Mouse (Mus musculus) CD4-positive helper T cell, adult 2 months (primary cell): ENCODE measurements around the gene Cog4.
"Not testable (repeated sequence)": the region's sequence is repeated elsewhere in the genome, so short reads cannot be mapped to it uniquely, and the experiment has no call there.

ENCODE experiments used
- DNase-seq: peaks from one replicate; pipeline ENCODE4 v3.0.0-alpha.2; 2012; ENCODE audit warnings: low read depth, missing footprints, low spot score

Cog4 gene

DNA sequence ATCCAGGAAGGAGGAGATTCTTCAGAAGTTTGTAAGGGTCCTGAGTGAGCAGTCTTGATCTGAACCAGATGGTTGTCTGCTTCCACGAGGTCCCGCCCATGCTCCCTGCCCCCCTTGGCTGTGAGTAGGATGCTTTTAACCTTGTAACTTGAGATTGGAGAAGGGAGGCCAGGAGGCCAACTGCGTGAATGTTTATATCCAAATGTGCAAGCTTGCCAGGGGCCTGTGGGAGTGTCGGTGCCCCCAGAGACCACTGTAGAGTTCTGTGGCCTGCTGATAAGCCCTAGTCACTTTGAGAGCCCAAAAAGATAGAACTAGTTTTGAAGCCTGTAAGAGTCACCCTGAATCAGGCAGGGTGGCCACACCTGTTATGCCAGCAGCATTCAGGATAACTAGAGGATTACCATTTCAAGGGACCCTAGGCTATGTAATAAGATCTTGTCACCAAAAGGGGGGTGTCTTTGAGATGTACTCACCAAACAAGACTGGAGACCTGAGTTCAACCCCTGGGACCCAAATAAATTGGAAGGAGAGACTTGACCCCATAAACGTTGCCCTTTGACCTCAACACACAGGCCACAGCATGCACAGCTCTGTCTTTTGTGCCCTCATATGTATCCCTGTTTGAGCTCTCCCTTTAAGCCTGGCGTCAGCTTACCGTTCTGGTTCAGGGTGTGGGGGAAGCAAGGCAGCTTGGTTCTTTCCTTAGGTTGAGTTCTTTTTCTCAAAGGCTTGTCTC is 75.3 kb downstream of the Cog4 start:
- no peak for DNase-seq

DNA sequence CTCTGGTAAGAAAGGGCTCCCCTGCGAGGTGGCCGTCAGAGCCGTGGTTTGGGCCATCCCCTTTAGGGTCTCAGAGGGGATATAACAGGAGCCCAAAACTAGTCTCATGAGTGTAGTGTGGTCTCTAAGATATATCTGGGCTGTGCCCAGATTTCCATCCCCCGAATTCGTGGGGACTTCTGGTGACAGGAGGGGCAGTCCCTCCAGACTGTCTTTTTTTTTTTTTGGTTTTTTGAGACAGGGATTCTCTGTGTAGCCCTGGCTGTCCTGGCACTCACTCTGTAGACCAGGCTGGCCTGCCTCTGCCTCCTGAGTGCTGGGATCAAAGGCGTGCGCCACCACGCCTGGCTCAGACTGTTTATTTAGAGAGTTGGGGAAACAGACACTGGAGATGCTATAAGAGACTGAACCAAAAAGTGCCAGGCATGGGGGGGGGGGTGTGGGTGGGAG is 79.3 kb downstream of the Cog4 start:
- no peak for DNase-seq

DNA sequence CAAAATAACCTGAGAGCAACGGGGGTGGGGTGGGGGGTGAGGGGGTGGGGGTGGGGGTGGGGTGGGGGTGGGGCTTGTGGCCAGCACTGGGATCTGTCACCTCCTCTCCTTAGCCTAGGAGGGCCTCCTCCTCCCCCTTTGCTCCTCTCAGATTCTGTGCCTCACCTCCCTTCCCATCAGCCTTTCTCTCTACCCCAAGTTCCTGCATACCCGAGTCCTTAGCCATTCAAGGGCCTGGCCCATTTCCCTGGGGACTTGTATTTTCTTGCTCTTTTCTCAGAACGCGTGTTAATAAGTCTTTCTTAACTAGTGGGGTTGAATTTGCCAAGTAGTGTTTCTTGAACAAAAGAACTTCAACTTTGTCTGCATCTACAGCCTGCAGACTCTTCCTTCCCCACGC is 80.3 kb downstream of the Cog4 start:
- DNase-seq, result no peak

DNA sequence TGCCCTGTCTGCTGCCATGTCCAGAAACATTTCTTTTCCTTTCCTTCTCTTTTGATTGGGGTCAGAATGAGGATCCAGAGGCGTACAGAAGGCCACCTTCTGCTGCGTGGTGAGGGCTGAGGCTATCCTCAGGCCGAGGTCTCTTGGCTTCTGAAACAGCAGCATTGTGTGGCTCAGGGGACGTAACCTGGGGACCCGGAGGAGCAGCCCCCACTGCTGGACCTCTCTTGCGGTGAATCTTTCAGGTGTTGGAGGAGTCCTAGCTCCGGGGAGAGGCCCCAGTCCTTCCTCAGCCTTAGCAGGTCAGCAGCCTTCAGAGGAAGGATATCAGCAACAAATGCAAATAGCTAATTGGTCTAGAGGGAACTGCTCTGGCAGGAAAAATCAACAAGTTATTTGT is 82.0 kb downstream of the Cog4 start:
- DNase-seq, result no peak

DNA sequence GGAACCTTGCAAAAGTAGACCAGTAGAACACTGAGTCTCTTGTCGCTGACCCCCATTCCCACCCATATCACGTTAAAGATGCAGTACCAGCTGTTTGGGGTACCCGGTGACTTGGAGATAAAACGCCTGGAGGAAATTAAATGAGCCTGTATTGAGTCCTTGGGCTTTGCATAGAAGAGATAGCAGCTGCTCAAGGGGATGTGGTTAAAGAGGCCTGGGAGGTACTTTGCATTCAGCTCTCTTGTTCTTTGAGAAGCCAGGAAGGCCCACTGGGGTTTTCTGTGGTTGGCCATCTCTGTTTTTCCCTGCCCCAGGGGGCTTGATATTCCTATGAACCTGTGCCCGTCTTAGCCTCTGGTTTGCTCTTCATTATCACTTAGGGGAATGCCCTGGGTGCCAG is 82.7 kb downstream of the Cog4 start:
- peak; percentile 59 for DNase-seq

DNA sequence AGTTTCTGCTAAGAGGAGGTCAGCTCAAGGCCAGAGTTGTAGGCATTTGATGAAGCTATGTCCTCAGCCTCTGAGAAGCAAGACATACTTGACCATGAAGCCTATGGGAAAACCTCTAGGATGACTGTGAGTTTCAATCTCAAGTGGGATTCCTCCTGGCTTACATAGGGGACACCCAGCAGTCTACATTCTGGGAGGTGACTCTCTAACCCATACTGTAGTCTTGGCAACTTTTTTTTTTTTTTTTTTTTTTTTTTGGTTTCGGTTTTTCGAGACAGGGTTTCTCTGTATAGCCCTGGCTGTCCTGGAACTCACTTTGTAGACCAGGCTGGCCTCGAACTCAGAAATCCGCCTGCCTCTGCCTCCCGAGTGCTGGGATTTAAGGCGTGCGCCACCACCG is 83.3 kb downstream of the Cog4 start:
- not testable (repeated sequence) for DNase-seq

DNA sequence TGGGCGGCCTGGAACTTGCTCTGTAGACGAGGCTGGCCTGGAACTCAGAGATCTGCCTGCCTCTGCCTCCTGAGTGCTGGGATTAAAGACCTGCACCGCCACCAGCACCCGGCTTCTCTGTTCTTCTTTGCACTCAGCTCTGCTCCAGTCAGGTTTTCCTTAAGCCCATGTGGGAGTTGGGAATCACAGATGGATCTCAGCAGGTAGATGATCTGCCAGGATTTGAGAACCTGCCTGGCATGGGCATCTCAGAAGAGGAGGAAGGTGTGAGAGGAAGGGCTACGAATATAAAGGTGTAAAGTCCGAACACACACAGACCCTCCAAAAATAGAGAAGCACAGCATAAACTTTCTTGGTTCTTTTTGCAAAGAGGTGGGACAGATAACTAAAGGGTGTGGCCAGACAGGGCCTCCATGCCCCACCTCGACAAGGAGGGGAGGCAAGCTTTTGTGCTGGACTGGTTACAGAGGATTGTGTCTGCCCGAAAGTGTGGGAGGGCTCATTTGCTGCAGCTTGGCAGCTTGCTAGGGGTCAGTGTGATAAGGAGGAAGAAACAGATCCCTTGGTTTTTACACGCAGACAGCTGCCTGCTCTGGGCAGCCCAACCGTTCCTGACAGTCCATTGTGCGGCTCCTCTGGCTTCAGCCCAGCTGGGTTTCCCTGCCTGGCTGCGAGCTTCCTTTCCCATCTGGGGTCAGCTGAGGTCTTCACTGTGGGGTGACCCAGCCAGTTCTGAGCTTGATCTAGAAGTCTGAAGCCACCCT is 85.0 kb downstream of the Cog4 start:
- DNase-seq, result no peak
